Mouse (Mus musculus): Measurements from ENCODE around the gene Gpr150. TPM values are rescaled to one million over a fixed set of nuclear protein-coding genes. Genes with fewer than 3 reads are reported as not detected.

Gene Gpr150
- polyA plus RNA-seq, 1 experiment = not detected

- WGBS = 86% methylated on average over 3 of the region's 3 CpGs
- no peak for TF ChIP-seq CTCF (IDR thresholded peaks at IDR 0.05; ENCODE audit: control insufficient read depth, insufficient read depth, low read length)
- TF ChIP-seq POLR2A (IDR thresholded peaks at IDR 0.05; ENCODE audit: borderline replicate concordance, control insufficient read depth, low read depth, low read length) = no peak
Observed at GRCm38 (mm10) chr13:76062126-76062525, 5.3 kb upstream of the Gpr150 start.

GRCm38 (mm10) chr13:76059591-76059990 lies 2.8 kb upstream of the Gpr150 start:
- Histone ChIP-seq H3K4me1 (ENCODE audit: control insufficient read depth, insufficient read depth, low read length) (no peaks in the 10 kb centered on the region; the same call in 1 of the 2 replicates), H3K4me3 (replicated peaks; ENCODE audit: control insufficient read depth, low read depth, low read length) (no peak overlapping the region), H3K27ac (ENCODE audit: control insufficient read depth, insufficient read depth, low read depth, low read length, poor library complexity) (no peak overlapping the region)
- TF ChIP-seq POLR2A (IDR thresholded peaks at IDR 0.05; ENCODE audit: borderline replicate concordance, control insufficient read depth, low read depth, low read length) = no peak
- TF ChIP-seq CTCF (IDR thresholded peaks at IDR 0.05; ENCODE audit: control insufficient read depth, insufficient read depth, low read length) = no peak
- WGBS = 82% methylated on average over 4 of the region's 4 CpGs

More at GRCm38 (mm10) chr13:76062126-76062525, 5.3 kb upstream of the Gpr150 start:
- H3K4me3 ChIP-seq (replicated peaks; ENCODE audit: control insufficient read depth, low read depth, low read length) = no peak overlapping the region
- H3K27ac ChIP-seq (ENCODE audit: control insufficient read depth, insufficient read depth, low read depth, low read length, poor library complexity) = no peak overlapping the region
- H3K4me1 ChIP-seq (ENCODE audit: control insufficient read depth, insufficient read depth, low read length) = no peaks in the 10 kb centered on the region; the same call in 1 of the 2 replicates

- TF ChIP-seq CTCF (IDR thresholded peaks at IDR 0.05; ENCODE audit: control insufficient read depth, insufficient read depth, low read length) (no peak), POLR2A (IDR thresholded peaks at IDR 0.05; ENCODE audit: borderline replicate concordance, control insufficient read depth, low read depth, low read length) (no peak)
- Histone ChIP-seq H3K4me3 (replicated peaks; ENCODE audit: control insufficient read depth, low read depth, low read length) (no peak overlapping the region), H3K27ac (ENCODE audit: control insufficient read depth, insufficient read depth, low read depth, low read length, poor library complexity) (no peak overlapping the region), H3K4me1 (ENCODE audit: control insufficient read depth, insufficient read depth, low read length) (no peaks in the 10 kb centered on the region; the same call in 1 of the 2 replicates)
- 53% methylated on average over 10 of the region's 10 CpGs for WGBS
Observed at GRCm38 (mm10) chr13:76057267-76058069, 672 bp upstream of the Gpr150 start.

- WGBS = under 1% methylated on average over 34 of the region's 34 CpGs
- no peak overlapping the region; the same call in 1 of the 2 replicates for H3K27ac ChIP-seq (ENCODE audit: control insufficient read depth, insufficient read depth, low read depth, low read length, poor library complexity)
- peak overlapping the region; percentile 68 for H3K4me3 ChIP-seq (replicated peaks; ENCODE audit: control insufficient read depth, low read depth, low read length)
- H3K4me1 ChIP-seq (ENCODE audit: control insufficient read depth, insufficient read depth, low read length) = no peaks in the 10 kb centered on the region; the same call in 1 of the 2 replicates
- TF ChIP-seq POLR2A (IDR thresholded peaks at IDR 0.05; ENCODE audit: borderline replicate concordance, control insufficient read depth, low read depth, low read length) = no peak
- TF ChIP-seq CTCF (IDR thresholded peaks at IDR 0.05; ENCODE audit: control insufficient read depth, insufficient read depth, low read length) = peak; percentile 42; the same call in 1 of the 2 replicates
Observed at GRCm38 (mm10) chr13:76056261-76056724, 503 bp downstream of the Gpr150 start.

- no peaks in the 10 kb centered on the region; the same call in 1 of the 2 replicates for H3K4me1 ChIP-seq (ENCODE audit: control insufficient read depth, insufficient read depth, low read length)
Observed at GRCm38 (mm10) chr13:76055391-76056232, 1.2 kb downstream of the Gpr150 start.

GRCm38 (mm10) chr13:76044971-76045370 lies 11.8 kb downstream of the Gpr150 start:
- Histone ChIP-seq H3K4me1 (ENCODE audit: control insufficient read depth, insufficient read depth, low read length) (no peaks in the 10 kb centered on the region), H3K27ac (ENCODE audit: control insufficient read depth, insufficient read depth, low read depth, low read length, poor library complexity) (no peak overlapping the region), H3K4me3 (replicated peaks; ENCODE audit: control insufficient read depth, low read depth, low read length) (no peak overlapping the region)
- TF ChIP-seq CTCF (IDR thresholded peaks at IDR 0.05; ENCODE audit: control insufficient read depth, insufficient read depth, low read length) = no peak
- no peak for TF ChIP-seq POLR2A (IDR thresholded peaks at IDR 0.05; ENCODE audit: borderline replicate concordance, control insufficient read depth, low read depth, low read length)

More at GRCm38 (mm10) chr13:76055391-76056232, 1.2 kb downstream of the Gpr150 start:
- under 1% methylated on average over 59 of the region's 59 CpGs for WGBS
- Histone ChIP-seq H3K27ac (ENCODE audit: control insufficient read depth, insufficient read depth, low read depth, low read length, poor library complexity) (no peak overlapping the region; the same call in 1 of the 2 replicates), H3K4me3 (replicated peaks; ENCODE audit: control insufficient read depth, low read depth, low read length) (peak overlapping the region; percentile 68)
- peak; percentile 10; the same call in 1 of the 2 replicates for TF ChIP-seq POLR2A (IDR thresholded peaks at IDR 0.05; ENCODE audit: borderline replicate concordance, control insufficient read depth, low read depth, low read length)
- TF ChIP-seq CTCF (IDR thresholded peaks at IDR 0.05; ENCODE audit: control insufficient read depth, insufficient read depth, low read length) = no peak

- no peak for TF ChIP-seq POLR2A (IDR thresholded peaks at IDR 0.05; ENCODE audit: borderline replicate concordance, control insufficient read depth, low read depth, low read length)
- TF ChIP-seq CTCF (IDR thresholded peaks at IDR 0.05; ENCODE audit: control insufficient read depth, insufficient read depth, low read length) = no peak
- Histone ChIP-seq H3K4me3 (replicated peaks; ENCODE audit: control insufficient read depth, low read depth, low read length) (no peak overlapping the region), H3K27ac (ENCODE audit: control insufficient read depth, insufficient read depth, low read depth, low read length, poor library complexity) (no peak overlapping the region), H3K4me1 (ENCODE audit: control insufficient read depth, insufficient read depth, low read length) (no peaks in the 10 kb centered on the region)
- WGBS = 79% methylated on average over 1 of the region's 1 CpGs
Observed at GRCm38 (mm10) chr13:76042455-76042854, 14.3 kb downstream of the Gpr150 start.

- WGBS = 59% methylated on average over 3 of the region's 3 CpGs
- TF ChIP-seq CTCF (IDR thresholded peaks at IDR 0.05; ENCODE audit: control insufficient read depth, insufficient read depth, low read length) = no peak
- TF ChIP-seq POLR2A (IDR thresholded peaks at IDR 0.05; ENCODE audit: borderline replicate concordance, control insufficient read depth, low read depth, low read length) = no peak
- H3K27ac ChIP-seq (ENCODE audit: control insufficient read depth, insufficient read depth, low read depth, low read length, poor library complexity) = no peak overlapping the region
- no peaks in the 10 kb centered on the region for H3K4me1 ChIP-seq (ENCODE audit: control insufficient read depth, insufficient read depth, low read length)
- H3K4me3 ChIP-seq (replicated peaks; ENCODE audit: control insufficient read depth, low read depth, low read length) = no peak overlapping the region
Observed at GRCm38 (mm10) chr13:76024588-76024987, 32.2 kb downstream of the Gpr150 start.
